Mouse (Mus musculus) heart, adult 11 months (tissue): ENCODE measurements around the gene Mamstr.

Experiments
- DNase-seq: peaks from one replicate; pipeline ENCODE4 v3.0.0; 2022

The Mamstr gene

GRCm38 (mm10) chr7:45628364-45629294 is 11.1 kb upstream of the Mamstr start:
- DNase-seq = peak; percentile 99

DNA sequence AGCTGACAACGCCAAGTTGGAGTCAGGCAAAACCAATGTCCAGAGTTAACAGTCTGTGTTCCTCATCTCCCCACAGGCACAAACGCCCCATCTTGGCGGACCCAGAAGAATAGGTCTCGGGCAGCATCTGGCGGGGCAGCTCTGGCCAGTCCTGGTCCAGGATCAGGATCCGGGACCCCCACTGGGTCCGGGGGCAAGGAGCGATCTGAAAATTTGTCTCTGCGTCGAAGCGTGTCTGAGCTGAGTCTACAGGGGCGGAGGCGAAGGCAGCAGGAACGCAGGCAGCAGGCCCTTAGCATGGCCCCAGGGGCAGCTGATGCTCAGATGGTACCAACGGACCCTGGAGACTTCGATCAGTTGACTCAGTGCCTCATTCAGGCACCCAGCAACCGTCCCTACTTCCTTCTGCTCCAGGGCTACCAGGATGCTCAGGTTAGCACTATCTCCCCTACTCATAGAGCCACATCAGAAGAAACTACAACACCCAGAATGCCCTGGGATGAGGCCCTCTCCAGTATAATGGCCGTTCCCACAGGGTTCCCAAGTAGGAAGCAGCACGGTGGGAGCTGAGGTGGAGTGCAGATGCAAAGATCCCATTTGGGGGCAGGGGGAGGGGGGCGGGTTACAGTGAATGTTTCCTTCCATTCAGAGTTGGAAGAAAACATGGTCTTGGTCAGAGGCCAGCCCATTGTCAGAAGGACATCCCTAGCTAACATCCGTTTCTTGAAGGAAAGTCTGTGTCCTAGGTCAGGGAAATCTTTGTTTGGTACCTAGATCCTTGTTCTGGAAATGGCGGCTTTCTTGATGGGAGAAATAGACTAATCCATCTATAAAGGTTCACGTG is 9.5 kb upstream of the Mamstr start:
- peak; percentile 94 for DNase-seq

DNA sequence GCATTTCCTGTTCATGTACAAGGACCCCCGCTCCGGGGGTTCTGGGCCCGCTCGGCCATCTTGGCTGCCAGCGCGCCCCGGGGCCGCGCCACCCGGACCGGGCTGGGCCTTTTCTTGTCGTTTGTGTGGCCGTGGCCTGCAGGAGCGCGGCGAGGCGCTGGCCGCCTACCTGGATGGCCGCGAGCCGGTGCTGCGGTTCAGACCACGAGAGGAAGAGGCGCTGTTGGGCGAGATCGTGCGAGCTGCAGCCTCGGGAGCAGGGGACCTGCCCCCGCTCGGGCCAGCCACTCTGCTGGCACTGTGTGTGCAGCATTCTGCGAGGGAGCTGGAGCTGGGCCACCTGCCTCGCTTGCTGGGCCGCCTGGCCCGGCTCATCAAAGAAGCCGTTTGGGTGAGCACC is 7.3 kb upstream of the Mamstr start:
- peak; percentile 93 for DNase-seq

DNA sequence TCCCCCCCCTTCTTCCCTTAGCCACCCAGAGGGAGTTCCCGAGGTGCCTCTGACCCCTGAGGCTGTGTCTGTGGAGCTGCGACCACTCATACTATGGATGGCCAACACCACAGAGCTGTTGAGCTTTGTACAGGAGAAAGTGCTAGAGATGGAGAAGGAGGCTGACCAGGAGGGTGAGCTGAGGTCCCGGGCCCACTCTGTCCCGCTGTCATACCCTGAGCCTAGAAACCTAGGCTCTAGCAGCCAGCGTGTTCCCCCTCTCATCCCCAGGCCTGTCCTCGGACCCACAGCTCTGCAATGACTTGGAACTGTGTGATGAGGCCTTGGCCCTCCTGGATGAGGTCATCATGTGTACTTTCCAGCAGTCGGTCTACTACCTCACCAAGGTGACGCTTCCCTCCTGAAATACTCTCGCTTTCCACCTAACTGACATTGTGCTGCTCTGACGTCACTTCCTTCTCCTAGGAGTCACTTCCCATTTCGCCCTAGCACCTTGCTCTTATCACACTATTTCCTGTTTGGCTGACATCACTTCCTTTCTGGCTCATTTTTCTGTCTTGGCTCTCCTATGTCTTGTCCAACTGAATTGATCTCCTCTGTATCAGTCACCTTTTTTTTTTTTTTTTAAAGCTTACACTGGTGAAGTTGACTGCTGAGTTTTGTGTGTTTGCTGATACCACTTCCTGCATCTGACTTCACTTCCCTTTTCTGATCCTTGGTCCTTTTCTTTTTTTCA is 4.7 kb upstream of the Mamstr start:
- peak; percentile 97 for DNase-seq

GRCm38 (mm10) chr7:45635711-45636688 is 3.8 kb upstream of the Mamstr start:
- DNase-seq = peak; percentile 96

DNA sequence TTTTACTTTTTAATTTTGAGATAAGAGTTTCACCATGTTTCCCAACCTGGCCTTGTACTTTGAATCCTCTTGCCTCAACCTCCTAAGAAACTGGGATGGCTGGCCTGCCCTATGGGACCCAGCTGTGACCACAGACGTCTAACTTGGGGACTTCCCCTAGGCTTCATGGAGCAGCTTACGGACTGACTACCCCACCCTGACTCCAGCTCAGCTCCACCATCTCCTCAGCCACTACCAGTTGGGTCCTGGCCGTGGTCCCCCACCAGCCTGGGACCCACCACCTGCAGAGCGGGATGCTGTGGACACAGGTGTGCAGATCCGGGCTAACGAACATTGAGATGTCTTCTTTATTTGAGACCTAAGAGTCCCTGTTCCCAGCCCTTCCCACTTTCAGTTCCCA is 2.1 kb upstream of the Mamstr start:
- peak; percentile 92 for DNase-seq

DNA sequence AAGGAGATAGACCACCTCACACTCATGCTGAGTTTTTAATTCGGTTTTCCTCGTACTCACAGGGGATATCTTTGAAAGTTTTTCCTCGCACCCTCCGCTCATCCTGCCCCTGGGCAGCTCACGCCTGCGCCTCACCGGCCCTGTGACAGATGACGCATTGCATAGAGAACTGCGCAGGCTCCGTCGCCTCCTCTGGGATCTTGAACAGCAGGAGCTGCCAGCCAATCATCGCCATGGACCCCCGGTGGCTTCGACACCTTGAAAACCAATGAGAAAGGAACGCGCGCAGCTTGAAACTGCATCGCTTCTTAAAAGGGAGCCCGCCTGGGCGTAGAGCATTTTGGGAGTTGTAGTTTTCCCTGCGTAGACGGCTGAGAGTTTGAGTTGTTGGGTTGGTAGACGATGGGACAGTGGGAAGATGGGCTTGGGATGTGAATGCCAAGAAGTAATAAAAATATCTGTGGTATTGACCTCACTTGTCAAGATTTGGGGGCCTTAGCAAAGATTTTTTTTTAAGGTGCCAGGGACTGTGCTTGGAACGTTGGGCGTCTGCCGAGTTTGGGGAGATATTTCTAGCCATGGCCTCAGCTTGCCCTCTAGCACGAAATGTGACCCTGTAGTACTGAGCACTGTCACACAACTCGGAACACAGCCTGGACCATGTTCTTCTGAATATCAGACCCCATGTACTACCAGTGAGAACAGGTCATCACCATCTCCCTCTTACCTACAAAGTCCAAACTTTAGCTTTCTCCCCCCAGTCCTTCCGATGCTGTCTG is 965 bp upstream of the Mamstr start:
- DNase-seq = peak; percentile 99

DNA sequence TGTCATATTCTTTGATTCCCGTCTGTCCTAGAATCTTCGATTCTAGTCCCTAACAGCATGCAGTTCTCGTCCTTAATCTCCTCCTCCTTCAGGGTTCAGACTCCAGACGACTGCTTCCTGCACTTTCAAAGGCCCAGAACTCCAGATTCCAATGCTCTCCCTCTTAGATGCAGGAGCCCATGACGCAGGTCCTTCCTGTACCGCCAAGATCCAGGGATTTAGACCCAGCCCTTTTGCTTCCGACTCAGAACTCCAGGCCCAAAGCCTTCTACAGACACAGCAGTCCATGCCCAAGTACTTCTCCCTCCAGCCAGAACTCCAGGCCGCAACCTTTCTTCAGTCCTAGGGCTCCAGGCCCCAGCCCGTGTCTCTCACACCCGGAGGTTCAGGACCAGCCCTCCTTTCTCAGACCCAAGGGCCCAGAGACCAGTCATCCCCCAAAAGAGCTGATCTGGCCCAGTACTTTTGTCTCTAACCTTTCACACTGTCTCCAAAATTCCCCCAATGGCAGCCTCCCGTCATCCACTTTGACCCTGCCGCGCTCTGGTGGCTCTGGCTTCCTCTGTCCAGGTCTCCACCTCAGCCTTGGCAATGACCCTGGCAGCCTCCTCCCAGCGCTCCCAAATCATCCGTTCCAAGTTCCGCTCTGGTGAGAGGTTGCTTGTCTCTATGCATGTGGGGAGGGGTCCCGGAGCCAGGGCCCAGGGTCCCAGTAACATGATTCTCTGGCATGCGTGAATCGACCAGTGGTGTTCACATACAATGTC is 597 bp downstream of the Mamstr start:
- DNase-seq = peak; percentile 97

- peak; percentile 98 for DNase-seq
Observed at GRCm38 (mm10) chr7:45641391-45642040, 1.7 kb downstream of the Mamstr start.

DNA sequence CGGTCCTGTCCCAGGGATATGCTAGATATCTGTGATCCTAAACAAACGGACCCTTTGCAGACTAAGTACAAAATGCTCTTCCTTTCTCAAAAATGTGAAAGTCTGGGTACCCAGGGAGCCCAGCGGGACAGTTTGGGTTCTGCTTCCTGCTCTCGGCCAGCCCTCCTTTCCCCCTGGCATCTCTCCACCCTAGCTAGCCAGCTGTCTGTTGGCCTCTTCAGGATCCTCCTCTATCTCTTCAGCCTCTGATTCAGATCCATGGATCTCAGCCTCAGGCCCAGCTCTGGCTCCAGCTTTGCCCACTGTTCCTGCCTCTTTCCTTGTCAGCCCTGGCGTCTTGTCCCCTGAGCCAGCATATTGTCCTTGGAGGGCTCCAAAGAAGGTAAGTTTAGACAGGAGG is 2.3 kb downstream of the Mamstr start:
- DNase-seq = no peak

DNA sequence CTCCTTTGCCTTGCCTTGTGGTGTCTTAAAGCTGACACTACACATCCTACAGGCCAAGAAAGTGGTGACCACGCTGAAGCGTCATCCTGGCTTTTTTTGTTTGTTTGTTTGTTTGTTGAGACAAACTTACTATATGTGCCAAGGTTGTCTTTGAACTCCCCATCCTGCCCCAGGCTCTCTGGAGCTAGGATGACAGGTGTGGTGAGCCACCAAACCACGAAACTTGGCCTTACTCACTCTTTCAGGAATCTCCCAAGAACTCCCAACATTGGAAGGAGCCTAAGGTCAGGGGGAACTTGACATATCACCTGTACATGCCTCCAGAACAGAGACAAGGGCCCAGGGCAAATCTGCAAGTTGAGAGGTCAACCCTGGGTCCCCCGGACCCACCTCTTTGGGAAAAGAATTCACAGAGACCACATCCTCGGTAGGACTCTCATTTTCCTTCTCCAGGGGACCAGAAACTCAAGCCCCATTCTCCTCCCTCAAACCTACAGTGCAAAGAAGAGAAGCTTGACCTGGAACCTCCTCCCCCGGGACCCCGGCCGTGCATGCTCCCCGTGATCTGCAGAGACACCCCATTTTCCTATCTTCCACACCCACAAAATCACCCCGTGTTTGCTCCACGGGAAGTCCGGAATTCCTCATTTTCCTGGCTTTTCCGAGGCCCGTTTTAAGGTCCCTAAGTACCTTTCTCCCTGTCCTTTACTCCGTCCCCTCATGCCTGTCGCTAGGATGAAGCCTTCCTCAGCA is 2.9 kb downstream of the Mamstr start:
- no peak for DNase-seq

- peak; percentile 99 for DNase-seq
Observed at GRCm38 (mm10) chr7:45643441-45644178, 3.8 kb downstream of the Mamstr start.

DNA sequence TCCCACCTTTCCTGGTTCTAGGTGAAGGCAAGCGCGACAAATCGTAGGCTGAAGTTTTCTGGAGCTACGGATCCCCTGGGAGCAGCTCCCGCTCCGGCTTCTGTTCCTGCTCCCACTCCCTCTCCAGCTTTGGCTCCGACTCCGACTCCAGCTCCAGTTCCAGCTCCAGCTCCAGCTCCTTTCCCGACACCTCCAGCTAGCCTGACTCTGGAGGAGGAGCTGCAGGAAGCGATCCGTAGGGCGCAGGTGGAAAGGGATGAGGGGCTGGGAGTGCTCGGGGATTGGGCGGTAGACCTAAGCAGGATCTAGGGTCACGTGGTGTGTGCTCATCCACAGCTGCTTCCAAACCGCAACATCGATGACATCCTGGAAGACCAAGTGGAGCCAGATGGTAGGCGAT is 4.4 kb downstream of the Mamstr start:
- peak; percentile 95 for DNase-seq

GRCm38 (mm10) chr7:45644872-45645590 is 5.3 kb downstream of the Mamstr start:
- no peak for DNase-seq

DNA sequence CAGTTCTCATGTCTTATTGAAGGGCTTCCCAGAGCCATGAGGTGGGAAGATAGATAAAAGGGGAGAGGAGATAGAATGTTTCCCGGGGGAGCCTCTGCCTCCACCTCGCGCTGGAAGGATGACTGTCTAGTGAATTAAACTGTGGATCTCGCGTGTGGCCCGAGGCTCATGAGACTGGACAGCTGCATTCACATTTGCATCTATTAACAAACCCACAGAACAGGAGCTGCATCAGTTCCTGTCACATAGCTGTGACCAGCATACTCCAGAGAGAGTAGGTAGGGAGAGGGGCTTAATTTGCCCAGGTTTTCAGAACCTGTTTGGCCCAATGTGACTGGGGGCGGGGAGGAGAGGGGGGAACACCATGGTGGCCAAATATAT is 5.8 kb downstream of the Mamstr start:
- DNase-seq = no peak

DNA sequence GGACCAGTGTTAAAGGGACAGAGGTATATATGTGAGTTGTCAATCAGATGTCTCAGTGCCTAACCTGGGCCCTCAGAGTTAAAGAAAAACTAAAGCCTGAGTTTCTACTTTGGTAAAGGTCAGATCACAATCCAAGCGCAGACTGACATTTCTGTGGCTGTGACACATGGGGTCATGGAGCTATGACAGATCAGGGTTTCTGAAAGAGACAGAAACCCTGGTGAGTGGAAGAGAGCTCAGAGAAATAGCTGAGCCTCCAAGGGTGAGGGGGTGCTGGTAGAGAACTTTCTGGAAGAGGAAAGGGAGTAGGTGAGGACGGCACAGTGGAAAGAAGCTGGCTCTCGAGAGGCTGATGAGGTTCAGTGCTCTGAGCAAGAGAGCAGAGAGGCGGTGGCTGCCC is 6.9 kb downstream of the Mamstr start:
- DNase-seq = no peak

DNA sequence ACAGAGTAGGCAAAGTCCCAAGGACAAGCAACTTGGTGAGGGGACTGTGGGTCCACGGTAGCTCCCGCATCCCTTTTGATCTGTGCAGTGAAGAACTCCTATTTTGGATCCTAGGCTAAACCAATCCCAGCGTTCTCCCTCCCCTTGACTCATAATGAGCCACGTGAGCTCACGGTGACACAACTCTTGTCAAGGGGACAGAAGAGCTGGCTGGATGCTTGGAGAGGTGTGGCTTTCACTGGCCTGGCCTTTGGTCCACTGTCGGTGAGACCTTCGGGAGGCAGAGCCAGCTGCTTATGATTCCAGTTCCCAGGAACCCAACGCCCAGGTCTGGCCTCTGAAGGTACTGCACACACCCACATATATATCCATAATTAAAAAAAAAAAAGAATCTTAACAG is 9.6 kb downstream of the Mamstr start:
- peak; percentile 97 for DNase-seq

GRCm38 (mm10) chr7:45650484-45650883 is 10.7 kb downstream of the Mamstr start:
- DNase-seq = peak; percentile 92
